In the genomic region with DNA sequence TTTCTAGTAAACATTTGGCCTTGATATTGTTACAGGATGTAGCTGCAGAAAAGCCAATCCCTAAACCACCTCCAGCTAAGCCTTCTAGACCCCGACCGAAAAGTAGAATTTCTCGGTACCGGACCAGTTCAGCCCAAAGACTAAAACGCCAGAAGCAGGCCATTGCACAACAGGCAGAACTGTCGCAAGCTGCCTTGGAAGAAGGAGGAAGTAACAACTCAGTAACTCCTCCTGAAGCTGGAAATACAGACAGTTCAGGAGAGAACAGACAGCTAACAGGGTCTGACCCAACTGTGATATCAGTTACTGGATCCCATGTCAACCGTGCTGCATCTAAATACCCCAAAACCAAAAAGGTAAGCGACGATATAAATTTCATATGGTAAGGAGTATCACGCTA, we compare ENCODE assay signal across 20 mouse cellular contexts. TPM values are rescaled to one million over a fixed set of nuclear protein-coding genes. Genes with fewer than 3 reads are reported as not detected.
DNase-seq lines count a peak whose midpoint lies in the region; ATAC-seq lines count a peak whose summit lies in the region.
"Had no signal": no experiment of that assay in that cellular context is flagged by ENCODE, and none has a peak within 500 bp of the region (broad histone marks: within the 10 kb centered on the region; RNA-seq: fewer than 3 reads in every experiment).

No protein-coding gene starts in this region.

- no peaks in the 10 kb centered on the region for H3K27me3 ChIP-seq in hindbrain, embryonic 14.5 days (ENCODE audit: control insufficient read depth, insufficient read depth, low read length)
- H3K27me3 ChIP-seq: embryonic facial prominence, embryonic 15.5 days; forebrain, embryonic 15.5 days; heart, embryonic 15.5 days; hindbrain, embryonic 13.5 days; megakaryocyte, embryonic 14.5 days; neural tube, embryonic 13.5 days had no signal

- WGBS in hindbrain, embryonic 14.5 days: 96% methylated on average over 10 of the region's 10 CpGs

- H3K4me1 ChIP-seq in hindbrain, embryonic 14.5 days (replicated peaks; ENCODE audit: control insufficient read depth, insufficient read depth, low read length): no peaks in the 10 kb centered on the region
- H3K4me1 ChIP-seq: embryonic facial prominence, embryonic 15.5 days; forebrain, embryonic 15.5 days; hindbrain, embryonic 13.5 days; neural tube, embryonic 13.5 days had no signal

- H3K9ac ChIP-seq in hindbrain, embryonic 14.5 days: no peak overlapping the region
- H3K9ac ChIP-seq: embryonic facial prominence, embryonic 15.5 days; forebrain, embryonic 15.5 days; heart, embryonic 15.5 days; hindbrain, embryonic 13.5 days; lung, embryonic 14.5 days; neural tube, embryonic 13.5 days had no signal

- no peaks in the 10 kb centered on the region for H3K9me3 ChIP-seq in hindbrain, embryonic 14.5 days (ENCODE audit: control insufficient read depth, low read length)
- H3K9me3 ChIP-seq: embryonic facial prominence, embryonic 15.5 days; forebrain, embryonic 15.5 days; heart, embryonic 15.5 days; hindbrain, embryonic 13.5 days; megakaryocyte, embryonic 14.5 days; neural tube, embryonic 13.5 days had no signal

- H3K4me2 ChIP-seq in hindbrain, embryonic 14.5 days (replicated peaks): no peak overlapping the region
- H3K4me2 ChIP-seq: embryonic facial prominence, embryonic 15.5 days; forebrain, embryonic 15.5 days; heart, embryonic 15.5 days; hindbrain, embryonic 13.5 days; lung, embryonic 14.5 days; neural tube, embryonic 13.5 days had no signal

- peak; percentile 86 for ATAC-seq in megakaryocyte progenitor cell, adult 5-6 weeks (replicated peaks; ENCODE audit: poor library complexity)
- ATAC-seq in activated CD4-positive, CD25-positive, alpha-beta regulatory T cell, adult 4 months: no peak
- no peak for ATAC-seq in hindbrain, embryonic 14.5 days (ENCODE audit: low FRiP score)
- ATAC-seq: forebrain, embryonic 15.5 days; inflammation-experienced regulatory T-cells, adult 6 months had no signal

- no peak overlapping the region for H3K27ac ChIP-seq in hindbrain, embryonic 14.5 days
- H3K27ac ChIP-seq: embryonic facial prominence, embryonic 15.5 days; forebrain, embryonic 15.5 days; heart, embryonic 15.5 days; hindbrain, embryonic 13.5 days; neural tube, embryonic 13.5 days had no signal

- DNase-seq in heart, adult 11 months: peak; percentile 86
- no peak for DNase-seq in heart, adult 9 months (ENCODE audit: low spot score in 2 of 2)
- peak; percentile 58 for DNase-seq in 416B (ENCODE audit: low read depth)
- DNase-seq in adipocyte (ENCODE audit: low spot score): peak; percentile 38
- no peak for DNase-seq in hindbrain, embryonic 14.5 days (ENCODE audit: low spot score)
- DNase-seq: cerebellum, adult 9-10 months; gastrocnemius, postnatal 14 days; kidney, adult 18-20 months; lung, embryonic 14.5 days; midbrain, embryonic 14.5 days had no signal

- peaks cover 91% of the 10 kb centered on the region for H3K36me3 ChIP-seq in hindbrain, embryonic 14.5 days (replicated peaks; ENCODE audit: control insufficient read depth, insufficient read depth)

- no peak overlapping the region for H3K4me3 ChIP-seq in hindbrain, embryonic 14.5 days (replicated peaks; ENCODE audit: low read length)
- H3K4me3 ChIP-seq: embryonic facial prominence, embryonic 15.5 days; forebrain, embryonic 15.5 days; heart, embryonic 15.5 days; hindbrain, embryonic 13.5 days; megakaryocyte, embryonic 14.5 days; myocyte; neural tube, embryonic 13.5 days had no signal

RNA-seq across cellular contexts. Expression of a gene that starts 43.6 kb away (rescaled TPM):
- total RNA-seq in megakaryocyte progenitor cell, adult 5-6 weeks (2015): 99.9 and 127 TPM in 2 replicates
- 48.3 and 73.6 TPM in 2 replicates for total RNA-seq in megakaryocyte progenitor cell, adult 5-6 weeks (2017)
- polyA plus RNA-seq in activated CD4-positive, CD25-positive, alpha-beta regulatory T cell, adult 4 months (2017; shearing (Covaris generic)): 10 to 100 TPM; 31.1 to 33.0 TPM
- polyA plus RNA-seq in hindbrain, embryonic 14.5 days (2014; fragmentation: Nextera tagmentation; extraction: Ambion mirVana): 53.3 and 58.7 TPM in 2 replicates

Comparison
In these comparisons a context has a peak if more than half of its experiments do, and no peak if none do; other contexts are left out.
1. DNase-seq: peak in heart, adult 11 months (single experiment), 416B (single experiment) and adipocyte (single experiment); none in heart, adult 9 months (0 of 2) and hindbrain, embryonic 14.5 days (single experiment).